Mouse (Mus musculus) fat pad, adult 2 months (tissue): Measurements from ENCODE around the gene Cracr2a.

Source experiments
- DNase-seq: peaks from one replicate; pipeline ENCODE4 v3.0.0-alpha.2; 2011; ENCODE audit warnings: low read depth, low spot score; ENCODE audit errors: extremely low read depth

Cracr2a gene

GRCm38 (mm10) chr6:127687181-127687860 lies 126.2 kb downstream of the Cracr2a start:
- DNase-seq, result no peak

- no peak for DNase-seq
Observed at GRCm38 (mm10) chr6:127692298-127692697, 131.2 kb downstream of the Cracr2a start.

- DNase-seq, result no peak
Observed at GRCm38 (mm10) chr6:127693681-127694080, 132.5 kb downstream of the Cracr2a start.

GRCm38 (mm10) chr6:127701036-127701783 lies 140.1 kb downstream of the Cracr2a start:
- no peak for DNase-seq

GRCm38 (mm10) chr6:127708218-127708628 lies 147.1 kb downstream of the Cracr2a start:
- no peak for DNase-seq

- no peak for DNase-seq
Observed at GRCm38 (mm10) chr6:127714906-127715305, 153.8 kb downstream of the Cracr2a start.

GRCm38 (mm10) chr6:127715428-127715827 lies 154.3 kb downstream of the Cracr2a start:
- DNase-seq, result no peak

GRCm38 (mm10) chr6:127717239-127718137 lies 156.3 kb downstream of the Cracr2a start:
- no peak for DNase-seq

- DNase-seq, result no peak
Observed at GRCm38 (mm10) chr6:127719875-127720274, 158.7 kb downstream of the Cracr2a start.

- no peak for DNase-seq
Observed at GRCm38 (mm10) chr6:127723126-127723525, 162.0 kb downstream of the Cracr2a start.
